Mouse (Mus musculus) kidney, postnatal 0 days (tissue): ENCODE measurements around the gene Ints1. TPM values are rescaled to one million over a fixed set of nuclear protein-coding genes. Genes with fewer than 3 reads are reported as not detected.
"Not testable (repeated sequence)": the region's sequence is repeated elsewhere in the genome, so short reads cannot be mapped to it uniquely, and the experiment has no call there.

Source experiments
- ATAC-seq: fragments of 200-750 bp; cut with Nextera tagmentation; replicated peaks from 2 replicates; pipeline ENCODE4 v1.8.0; 2017; ENCODE audit warnings: low read depth, moderate number of reproducible peaks, moderate TSS enrichment, moderate library complexity; ENCODE audit not compliant: low FRiP score
- DNase-seq: peaks from one replicate; pipeline ENCODE4 v3.0.0-alpha.2; 2016; ENCODE audit warnings: low spot score
- H3K27ac ChIP-seq: fragments of 300-500 bp; sonication (generic); 2 replicates; pipeline ENCODE4 v1.5.1; 2014; ENCODE audit warnings: mild to moderate bottlenecking
- H3K27me3 ChIP-seq: fragments of 300-500 bp; sonication (generic); 2 replicates; pipeline ENCODE4 v1.6.1; 2014; ENCODE audit warnings: low read length, mixed read lengths; ENCODE audit not compliant: insufficient read depth
- H3K36me3 ChIP-seq: fragments of 300-500 bp; sonication (generic); 2 replicates; pipeline ENCODE4 v1.6.1; 2014; ENCODE audit warnings: low read length, mixed read lengths; ENCODE audit not compliant: insufficient read depth
- H3K4me1 ChIP-seq: fragments of 300-500 bp; sonication (generic); replicated peaks from 2 replicates; pipeline ENCODE4 v1.6.1; 2014; ENCODE audit warnings: antibody characterized with exemption, low read length, mixed read lengths; ENCODE audit not compliant: insufficient read depth
- H3K4me2 ChIP-seq: fragments of 300-500 bp; sonication (generic); 2 replicates; pipeline ENCODE4 v1.6.1; 2014; ENCODE audit warnings: mild to moderate bottlenecking, low read length, moderate library complexity, mixed read lengths
- H3K4me3 ChIP-seq: fragments of 300-500 bp; sonication (generic); replicated peaks from 2 replicates; pipeline ENCODE4 v1.5.1; 2014; ENCODE audit warnings: low read depth, low read length
- H3K9ac ChIP-seq: fragments of 300-500 bp; sonication (generic); 2 replicates; pipeline ENCODE4 v1.6.1; 2014; ENCODE audit warnings: low read depth, low read length
- H3K9me3 ChIP-seq: fragments of 300-500 bp; sonication (generic); replicated peaks from 2 replicates; pipeline ENCODE4 v1.6.1; 2016; ENCODE audit warnings: low read length, inconsistent platforms, mixed read lengths
- CTCF ChIP-seq: IDR thresholded peaks from 2 replicates; pipeline ENCODE4 v1.5.1; 2016; ENCODE audit warnings: antibody characterized with exemption, low read depth, mild to moderate bottlenecking, moderate library complexity
- WGBS: fragments of 180-500 bp; shearing (Covaris S2); extraction: QIAGEN DNeasy Blood & Tissue Kit; methylation state at CpG from one replicate; pipeline ENCODE4 v1.1.7; 2014; 5-methylcytosine and 5-hydroxymethylcytosine counted together
- polyA plus RNA-seq: library from polyadenylated mRNA; unstranded; fragments of >200 nt; fragmentation: Nextera tagmentation; extraction: Ambion mirVana; gene quantifications from 2 replicates; pipeline ENCODE4 v1.2.1, GENCODE M21; 2015

The Ints1 gene
- polyA plus RNA-seq, 1 experiment from 2014 or later: 17.9 TPM

DNA sequence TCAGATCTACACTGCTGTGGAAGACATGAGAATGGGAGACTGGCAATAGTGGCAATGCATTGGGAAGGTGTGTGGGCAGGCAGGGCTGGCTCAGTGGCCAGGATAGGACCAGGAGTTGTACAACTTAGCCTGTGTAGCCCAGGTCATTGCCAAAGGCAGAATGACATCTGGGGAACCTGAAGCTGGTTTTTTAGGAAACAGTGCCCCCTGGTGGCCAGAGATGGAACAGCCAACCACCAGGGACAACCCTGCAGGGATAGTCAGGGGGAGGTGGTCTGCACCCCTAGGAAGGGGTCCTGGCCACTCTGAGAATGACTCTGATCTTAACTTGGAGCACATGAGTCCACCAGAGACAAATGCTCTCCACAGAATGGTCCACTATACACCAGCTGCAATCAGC is 24.9 kb downstream of the Ints1 start:
- peak; percentile 93 for TF ChIP-seq CTCF
- ATAC-seq (no peak; the same call in 1 of the 2 replicates), DNase-seq (peak; percentile 67)
- peaks cover 21% of the 10 kb centered on the region for H3K36me3 ChIP-seq
- no peak overlapping the region for H3K9ac ChIP-seq
- H3K4me1 ChIP-seq: no peaks in the 10 kb centered on the region
- no peak overlapping the region for H3K4me3 ChIP-seq
- no peak overlapping the region for H3K27ac ChIP-seq
- no peak overlapping the region for H3K4me2 ChIP-seq
- no peaks in the 10 kb centered on the region for H3K9me3 ChIP-seq
- H3K27me3 ChIP-seq: no peaks in the 10 kb centered on the region

DNA sequence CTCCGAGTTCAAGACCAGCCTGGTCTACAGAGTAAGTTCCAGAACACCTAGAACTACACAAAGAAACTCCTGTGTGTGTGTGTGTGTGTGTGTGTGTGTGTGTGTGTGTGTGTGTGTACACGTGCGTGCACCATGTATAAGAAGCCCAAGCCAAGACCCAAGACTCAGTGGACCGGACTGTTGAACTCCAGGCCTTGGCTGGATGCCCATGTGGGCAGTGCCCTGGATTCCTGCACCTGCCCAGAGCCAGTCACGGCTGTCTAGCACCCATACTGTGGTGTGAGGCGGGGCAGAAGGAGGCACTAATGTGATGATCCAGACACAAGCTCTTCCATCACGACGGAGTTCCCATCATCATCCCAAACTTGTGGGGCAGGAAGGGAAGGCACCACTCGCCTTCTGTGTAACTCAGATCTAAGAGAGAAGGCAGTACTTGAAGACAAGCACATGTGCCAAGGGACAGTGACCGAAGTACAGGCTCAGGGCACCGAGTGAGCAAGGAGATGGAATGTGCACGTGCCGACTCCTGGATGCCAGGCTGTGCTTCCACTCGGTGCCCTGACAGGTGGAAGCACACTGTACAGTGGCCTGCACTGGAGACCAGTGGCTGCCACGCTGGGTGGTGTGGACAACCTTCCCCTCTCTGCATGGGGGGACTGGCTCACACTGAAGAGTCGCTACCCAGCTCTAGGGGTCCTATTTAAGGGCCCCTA is 25.9 kb downstream of the Ints1 start:
- WGBS: 81% methylated on average over 16 of the region's 16 CpGs
- Histone ChIP-seq H3K4me1 (no peaks in the 10 kb centered on the region), H3K9ac (no peak overlapping the region), H3K9me3 (no peaks in the 10 kb centered on the region), H3K4me2 (no peak overlapping the region), H3K36me3 (peaks cover 14% of the 10 kb centered on the region), H3K4me3 (no peak overlapping the region), H3K27me3 (no peaks in the 10 kb centered on the region), H3K27ac (no peak overlapping the region)
- DNase-seq (no peak), ATAC-seq (peak; percentile 55; the same call in 1 of the 2 replicates)
- no peak for TF ChIP-seq CTCF

DNA sequence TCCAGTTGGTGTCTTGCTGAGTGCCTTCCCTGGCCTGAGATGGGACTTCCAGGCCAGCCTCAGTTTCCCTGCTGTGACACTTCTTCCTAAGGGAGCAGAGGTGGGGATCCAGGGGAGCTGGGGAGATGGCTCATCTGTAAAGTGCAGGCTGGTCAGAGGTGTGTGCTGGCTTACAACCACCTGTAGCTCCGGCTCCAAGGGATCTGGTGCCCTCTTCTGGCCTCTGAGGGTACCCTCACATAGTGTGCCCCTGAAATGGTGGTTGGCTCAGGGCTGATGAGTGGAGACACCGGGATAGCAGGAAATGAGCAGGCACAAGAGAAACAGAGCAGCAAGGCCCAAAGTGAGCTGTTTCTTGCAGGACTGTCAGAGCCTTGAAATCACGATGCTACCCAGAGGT is 29.7 kb downstream of the Ints1 start:
- H3K9me3 ChIP-seq: no peaks in the 10 kb centered on the region
- peaks cover 4% of the 10 kb centered on the region for H3K36me3 ChIP-seq
- no peaks in the 10 kb centered on the region for H3K4me1 ChIP-seq
- TF ChIP-seq CTCF: peak; percentile 93
- H3K4me2 ChIP-seq: no peak overlapping the region
- DNase-seq: peak; percentile 74
- no peaks in the 10 kb centered on the region for H3K27me3 ChIP-seq
- H3K27ac ChIP-seq: no peak overlapping the region
- WGBS: 6% methylated on average over 3 of the region's 3 CpGs
- no peak overlapping the region for H3K9ac ChIP-seq
- no peak overlapping the region for H3K4me3 ChIP-seq
- peak; percentile 55; the same call in 1 of the 2 replicates for ATAC-seq

DNA sequence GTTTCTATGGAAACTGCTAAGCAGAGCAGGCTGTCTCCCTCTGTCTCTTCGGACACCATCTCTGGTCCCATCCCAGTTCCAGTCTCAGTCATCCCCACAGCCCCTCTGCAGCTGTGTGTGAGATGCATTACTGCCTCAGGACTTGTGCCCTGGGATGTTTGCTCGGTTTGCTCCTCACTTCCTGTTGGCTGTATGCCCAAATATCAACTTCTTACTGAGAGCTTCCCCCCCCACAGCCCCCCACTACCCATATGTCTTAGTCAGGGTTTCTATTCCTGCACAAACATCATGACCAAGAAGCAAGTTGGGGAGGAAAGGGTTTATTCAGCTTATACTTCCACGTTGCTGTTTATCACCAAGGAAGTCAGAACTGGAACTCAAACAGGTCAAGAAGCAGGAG is 32.8 kb downstream of the Ints1 start:
- ATAC-seq, H3K36me3 ChIP-seq, H3K27me3 ChIP-seq, H3K4me2 ChIP-seq, DNase-seq, H3K9ac ChIP-seq, H3K4me1 ChIP-seq, H3K9me3 ChIP-seq, H3K4me3 ChIP-seq, H3K27ac ChIP-seq: not testable (repeated sequence)
- 24% methylated on average over 3 of the region's 3 CpGs for WGBS

DNA sequence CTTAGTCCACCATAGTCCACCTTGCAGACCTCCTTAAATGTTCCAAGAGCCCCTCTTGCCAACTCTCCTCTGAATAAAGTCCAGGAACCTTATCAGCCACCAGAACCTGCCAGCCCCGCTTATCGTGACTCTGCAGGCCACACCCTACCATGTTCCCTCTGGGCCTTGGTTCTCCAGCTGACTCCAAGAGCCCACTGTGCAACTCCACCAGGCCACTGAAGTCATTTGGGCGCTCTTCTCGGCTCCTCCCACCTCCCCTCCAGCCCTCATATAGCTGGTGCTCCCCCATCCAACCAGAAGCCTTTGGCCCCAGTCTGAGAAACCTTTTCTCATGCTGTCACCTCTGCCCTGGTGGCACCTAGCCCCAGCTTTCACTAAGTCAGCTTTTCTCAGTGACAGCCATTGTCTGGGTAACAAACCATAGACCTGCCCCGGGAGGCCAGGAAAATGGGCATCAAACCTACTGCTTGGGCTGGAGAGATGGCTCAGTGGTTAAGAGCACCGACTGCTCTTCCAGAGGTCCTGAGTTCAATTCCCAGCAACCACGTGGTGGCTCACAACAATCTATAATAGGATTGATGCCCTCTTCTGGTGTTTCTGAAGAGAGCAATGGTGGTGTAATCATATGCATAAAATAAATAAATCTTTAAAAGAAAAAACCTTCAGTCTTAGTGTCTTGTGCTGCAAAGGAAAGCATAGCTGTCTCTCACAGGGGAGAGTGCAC is 36.7 kb downstream of the Ints1 start:
- no peak overlapping the region for H3K4me3 ChIP-seq
- no peak overlapping the region for H3K27ac ChIP-seq
- no peak overlapping the region for H3K4me2 ChIP-seq
- no peak for ATAC-seq
- H3K4me1 ChIP-seq: peaks cover 14% of the 10 kb centered on the region
- no peaks in the 10 kb centered on the region for H3K27me3 ChIP-seq
- H3K9ac ChIP-seq: no peak overlapping the region
- no peak for TF ChIP-seq CTCF
- H3K36me3 ChIP-seq: no peaks in the 10 kb centered on the region
- no peaks in the 10 kb centered on the region for H3K9me3 ChIP-seq
- no peak for DNase-seq
- 78% methylated on average over 7 of the region's 7 CpGs for WGBS

DNA sequence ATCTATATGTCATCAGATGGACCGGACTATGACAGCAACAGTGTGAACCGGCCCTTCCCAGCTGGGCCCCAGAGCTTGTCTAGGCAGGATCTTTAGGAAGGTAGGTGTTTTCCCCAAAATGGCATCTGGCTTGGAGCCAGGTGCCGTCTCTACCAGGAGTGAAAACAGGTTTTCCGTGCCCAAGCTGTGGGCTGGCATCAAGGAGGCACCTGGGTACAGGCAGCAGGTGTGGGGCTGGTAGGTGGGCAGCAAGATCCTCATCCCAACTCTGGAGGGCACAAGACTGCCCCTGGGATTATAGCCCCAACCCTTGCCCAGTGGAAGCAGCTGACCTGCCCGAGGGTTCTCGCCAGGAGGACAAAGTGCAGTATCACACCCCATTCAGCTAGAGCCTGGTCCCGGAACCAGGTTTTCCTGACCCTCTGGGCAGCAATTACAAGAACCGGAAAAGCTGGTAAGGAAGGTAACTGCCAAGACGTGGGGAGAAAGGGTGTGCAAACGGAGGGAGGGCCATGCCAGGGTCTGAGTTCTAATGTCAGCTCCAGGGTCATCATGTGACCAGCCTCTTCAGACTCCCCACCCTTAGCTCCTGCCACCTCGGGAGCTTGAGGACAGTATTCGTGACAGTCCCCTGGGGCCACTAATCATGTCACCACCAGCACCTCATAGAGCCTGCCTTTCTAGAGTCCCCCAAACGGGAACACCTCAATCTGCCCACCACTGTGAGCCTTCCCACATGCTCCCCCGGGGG is 37.5 kb downstream of the Ints1 start:
- ATAC-seq (no peak), DNase-seq (no peak)
- H3K27me3 ChIP-seq: no peaks in the 10 kb centered on the region
- 69% methylated on average over 14 of the region's 14 CpGs for WGBS
- H3K4me3 ChIP-seq: no peak overlapping the region
- H3K9me3 ChIP-seq: no peaks in the 10 kb centered on the region
- TF ChIP-seq CTCF: no peak
- no peak overlapping the region for H3K27ac ChIP-seq
- no peak overlapping the region for H3K4me2 ChIP-seq
- no peak overlapping the region for H3K9ac ChIP-seq
- H3K4me1 ChIP-seq: peaks cover 15% of the 10 kb centered on the region
- no peaks in the 10 kb centered on the region for H3K36me3 ChIP-seq
